Mouse (Mus musculus) olfactory bulb, adult 2 months (tissue): Measurements from ENCODE around the gene Ehd4. TPM values are rescaled to one million over a fixed set of nuclear protein-coding genes. Genes with fewer than 3 reads are reported as not detected.

Experiments
- H3K27ac ChIP-seq: fragments of 200-500 bp; 2 replicates; pipeline ENCODE4 v1.5.1; 2012; ENCODE audit warnings: low read depth, low read length; ENCODE audit not compliant: insufficient read depth
- H3K4me1 ChIP-seq: fragments of 200-500 bp; 2 replicates; pipeline ENCODE4 v1.6.1; 2012; ENCODE audit warnings: low read length; ENCODE audit not compliant: control insufficient read depth, insufficient read depth
- H3K4me3 ChIP-seq: fragments of 200-500 bp; 2 replicates; pipeline ENCODE4 v1.5.1; 2012; ENCODE audit warnings: mild to moderate bottlenecking, low read depth, low read length, moderate library complexity; ENCODE audit not compliant: insufficient read depth
- CTCF ChIP-seq: fragments of 200-500 bp; IDR thresholded peaks from 2 replicates; pipeline ENCODE4 v1.5.1; 2012; ENCODE audit warnings: low read depth, mild to moderate bottlenecking, low read length, moderate library complexity; ENCODE audit not compliant: insufficient read depth
- POLR2A ChIP-seq: fragments of 200-500 bp; IDR thresholded peaks from 2 replicates; pipeline ENCODE4 v1.6.1; 2012; ENCODE audit warnings: mild to moderate bottlenecking, low read depth, low read length, moderate library complexity; ENCODE audit not compliant: insufficient read depth
- WGBS: fragments of 180-500 bp; shearing (Covaris S2); methylation state at CpG from one replicate; pipeline ENCODE4 v1.1.7; 2018; 5-methylcytosine and 5-hydroxymethylcytosine counted together
- polyA plus RNA-seq: library from polyadenylated mRNA; stranded (reverse); fragments of >200 nt; gene quantifications from 2 replicates; pipeline ENCODE4 v1.2.4, GENCODE M21; 2012; ENCODE audit warnings: low replicate concordance; ENCODE audit not compliant: missing spikeins, insufficient read depth, insufficient read length

Ehd4 gene
- polyA plus RNA-seq, 1 experiment, result not detected

DNA sequence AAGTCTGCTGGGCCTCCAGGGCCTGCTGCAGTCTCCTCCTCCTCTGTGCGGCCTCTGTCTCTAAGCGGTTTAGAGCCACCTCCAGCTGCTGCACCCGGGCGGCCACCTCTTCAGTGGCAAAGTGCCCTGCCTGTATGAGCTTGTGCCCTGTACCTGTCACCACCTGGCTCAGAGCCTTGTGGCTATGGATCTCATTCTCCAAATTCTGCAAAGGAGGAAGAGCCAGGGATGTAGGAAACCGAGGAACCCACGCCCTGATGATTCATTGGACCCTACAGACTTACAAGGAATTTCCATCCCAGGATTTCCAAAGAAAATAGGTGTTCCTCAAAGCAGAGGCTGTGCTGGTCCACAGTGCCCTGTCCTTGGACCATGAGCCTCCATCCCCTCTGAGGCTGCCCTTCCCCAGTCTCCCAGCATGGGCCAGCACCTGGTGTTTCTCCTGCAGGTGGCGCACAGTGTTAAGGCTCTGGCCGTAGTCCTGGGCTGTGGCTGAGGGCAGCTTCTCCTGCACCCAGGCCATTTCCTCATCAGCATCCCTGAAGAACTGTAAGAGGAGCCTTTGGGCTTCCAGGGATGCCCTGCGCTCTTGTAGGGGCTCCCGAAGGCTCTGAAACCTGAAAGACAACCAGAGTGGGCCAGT lies 104.7 kb downstream of the Ehd4 start:
- TF ChIP-seq POLR2A (no peak), CTCF (no peak)
- 74% methylated on average over 10 of the region's 10 CpGs for WGBS
- Histone ChIP-seq H3K4me3 (no peak overlapping the region), H3K4me1 (peaks cover 14% of the 10 kb centered on the region), H3K27ac (no peak overlapping the region)

DNA sequence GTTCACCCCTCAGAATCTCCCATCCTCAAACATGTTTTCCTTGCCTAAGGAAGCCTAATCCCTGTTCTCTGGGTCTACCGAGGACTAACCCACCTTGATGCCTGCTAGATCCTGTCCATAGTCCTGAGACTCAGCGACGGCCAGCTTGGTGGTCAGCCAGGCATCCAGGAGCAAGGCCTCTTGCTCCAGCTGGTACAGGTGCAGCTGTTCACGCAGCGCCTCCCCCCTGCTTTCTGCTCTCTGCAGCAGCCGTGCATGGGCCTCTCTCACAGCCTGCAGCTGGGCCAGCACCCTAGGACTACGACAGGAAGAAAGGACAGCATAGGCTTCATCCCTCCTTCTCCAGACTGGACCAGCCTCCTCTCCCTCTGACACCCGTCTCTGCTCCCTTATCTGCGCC lies 106.2 kb downstream of the Ehd4 start:
- Histone ChIP-seq H3K4me3 (no peak overlapping the region), H3K27ac (no peak overlapping the region), H3K4me1 (peaks cover 25% of the 10 kb centered on the region)
- TF ChIP-seq CTCF (no peak), POLR2A (no peak)
- WGBS, result 86% methylated on average over 9 of the region's 9 CpGs

DNA sequence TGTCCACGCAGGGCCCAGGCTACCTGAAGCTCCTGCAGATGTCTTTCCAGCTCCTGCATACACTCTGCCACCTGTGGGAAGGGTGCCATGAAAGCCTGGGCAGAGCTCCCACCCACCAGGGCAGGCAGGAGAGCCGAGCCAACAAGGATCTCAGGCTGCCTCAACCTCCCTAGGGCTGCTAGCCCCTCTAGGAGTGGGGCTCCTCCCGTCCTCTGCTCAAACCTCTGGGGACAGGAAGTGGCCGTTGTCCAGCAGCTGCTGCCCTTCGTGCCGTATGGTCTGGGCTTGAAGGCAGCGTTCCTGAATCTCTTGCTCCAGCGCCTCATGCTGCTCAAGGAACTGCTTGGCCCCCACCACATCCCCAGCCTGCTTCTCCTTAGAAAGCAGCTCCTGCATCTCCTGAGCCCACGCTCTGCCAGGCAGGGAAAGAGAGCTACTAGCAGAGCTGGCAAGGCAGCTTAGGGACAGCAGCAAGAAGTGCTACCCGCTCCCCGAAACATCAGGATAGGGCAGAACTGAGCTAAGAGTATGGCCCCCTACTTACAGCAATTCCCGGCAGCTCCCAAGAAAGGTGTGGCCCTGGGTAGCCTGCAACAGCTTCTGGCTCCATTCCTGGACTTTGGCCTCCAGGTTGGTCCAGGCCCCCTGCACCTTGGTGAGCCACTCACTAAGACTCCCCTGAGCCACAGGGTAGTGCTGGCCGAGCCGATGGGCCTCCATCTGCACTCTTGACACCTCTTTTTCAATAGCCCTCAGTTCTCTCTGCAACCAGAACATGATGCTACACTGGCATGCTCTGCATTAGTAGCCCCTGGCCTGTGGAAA lies 107.7 kb downstream of the Ehd4 start:
- no peak for TF ChIP-seq POLR2A
- no peak for TF ChIP-seq CTCF
- Histone ChIP-seq H3K4me1 (peaks cover 25% of the 10 kb centered on the region), H3K27ac (no peak overlapping the region), H3K4me3 (no peak overlapping the region)
- 64% methylated on average over 14 of the region's 14 CpGs for WGBS

DNA sequence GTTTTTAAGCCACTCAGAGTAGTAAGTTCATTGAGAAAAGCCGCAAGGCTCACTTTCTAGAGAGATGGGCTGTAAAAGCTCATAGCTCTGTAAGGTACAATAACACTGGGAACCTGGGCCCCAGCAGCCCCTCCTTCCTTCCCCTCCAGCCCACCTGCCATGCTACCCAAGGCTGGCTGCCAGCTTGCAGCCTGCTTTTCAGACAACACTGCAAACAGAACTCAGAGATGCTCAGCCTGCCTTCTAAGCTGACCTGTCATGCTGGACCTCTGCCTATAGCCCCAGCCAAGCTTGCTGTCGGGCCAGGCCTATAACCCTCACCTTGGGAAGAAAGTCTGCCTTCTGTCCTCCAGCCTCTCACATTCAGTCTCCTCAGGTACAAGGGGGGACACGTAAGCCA lies 109.7 kb downstream of the Ehd4 start:
- Histone ChIP-seq H3K4me3 (no peak overlapping the region), H3K4me1 (peaks cover 25% of the 10 kb centered on the region), H3K27ac (no peak overlapping the region)
- TF ChIP-seq CTCF (no peak), POLR2A (no peak)
- WGBS, result 87% methylated on average over 3 of the region's 3 CpGs

DNA sequence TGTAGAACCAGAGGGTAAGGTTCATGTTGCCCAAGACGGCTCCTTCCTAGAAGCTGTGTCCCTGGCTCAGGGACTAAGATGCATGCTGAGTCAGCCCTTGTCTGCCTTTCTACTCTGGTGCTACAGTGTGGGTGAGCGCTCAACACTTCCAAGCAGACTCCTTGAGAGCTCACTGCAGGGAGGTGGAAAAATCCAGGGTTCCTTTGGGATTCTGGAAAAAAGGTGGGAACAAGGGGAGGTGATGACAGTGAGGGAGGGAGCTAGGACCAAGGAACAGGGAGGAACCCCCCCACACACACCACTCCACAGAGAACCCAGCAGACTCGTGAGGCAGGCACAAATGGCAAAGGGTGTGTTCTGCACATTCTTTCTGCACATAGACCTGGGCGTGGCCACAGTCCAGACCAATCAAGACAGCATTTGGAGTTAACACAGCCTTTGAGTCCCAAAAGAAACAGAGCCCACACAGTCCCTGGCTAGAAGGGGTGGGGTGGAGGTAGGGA lies 110.3 kb downstream of the Ehd4 start:
- Histone ChIP-seq H3K4me1 (peaks cover 25% of the 10 kb centered on the region), H3K27ac (no peak overlapping the region), H3K4me3 (no peak overlapping the region)
- 45% methylated on average over 4 of the region's 4 CpGs for WGBS
- TF ChIP-seq POLR2A, result no peak
- no peak for TF ChIP-seq CTCF

DNA sequence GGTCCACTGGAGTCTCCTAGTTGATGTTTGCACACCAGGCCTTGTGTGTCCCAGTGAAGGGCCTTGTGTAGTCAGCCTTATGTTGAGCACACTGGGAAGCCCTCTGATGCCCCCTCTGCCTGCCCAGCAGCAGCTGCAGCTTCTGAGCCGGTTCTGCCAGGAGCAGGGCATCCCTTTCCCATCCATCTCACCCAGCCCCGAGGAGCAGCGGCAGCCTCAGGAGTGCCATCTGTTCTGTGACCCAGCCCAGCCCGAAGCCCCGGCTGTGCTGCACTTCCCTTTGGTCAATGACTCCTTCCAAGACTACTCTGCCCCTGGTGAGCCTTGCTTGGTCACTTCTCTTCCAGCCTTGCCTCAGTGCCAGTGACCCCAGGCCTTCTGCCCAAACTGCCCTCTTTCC lies 113.4 kb downstream of the Ehd4 start:
- H3K4me1 ChIP-seq, result peaks cover 15% of the 10 kb centered on the region
- no peak for TF ChIP-seq POLR2A
- TF ChIP-seq CTCF, result no peak
- WGBS, result 81% methylated on average over 5 of the region's 5 CpGs
- no peak overlapping the region for H3K27ac ChIP-seq
- no peak overlapping the region for H3K4me3 ChIP-seq

Other genes starting within 250 kb of the Ehd4 start
- not detected in 2 replicates for gene Mapkbp1, start 181.9 kb downstream of the Ehd4 start, polyA plus RNA-seq
- gene Jmjd7, start 127.1 kb downstream of the Ehd4 start, polyA plus RNA-seq, result not detected in 2 replicates
- gene Gm28042, start 127.1 kb downstream of the Ehd4 start, polyA plus RNA-seq, result not detected in 2 replicates
- not detected in 2 replicates for gene Pla2g4b, start 121.2 kb downstream of the Ehd4 start, polyA plus RNA-seq
- gene Pla2g4e, start 90.7 kb upstream of the Ehd4 start, polyA plus RNA-seq, result not detected in 2 replicates
- not detected in 2 replicates for gene Pla2g4d, start 134.6 kb upstream of the Ehd4 start, polyA plus RNA-seq
- not detected in 2 replicates for gene Pla2g4f, start 159.6 kb upstream of the Ehd4 start, polyA plus RNA-seq
- 75.0 TPM in 1 of 2 replicates, not detected in the other for gene Vps39, start 198.5 kb upstream of the Ehd4 start, polyA plus RNA-seq
- gene Ganc, start 249.3 kb upstream of the Ehd4 start, polyA plus RNA-seq, result 580 TPM in 1 of 2 replicates, not detected in the other
- gene Tmem87a, start 249.5 kb upstream of the Ehd4 start, polyA plus RNA-seq, result not detected in 2 replicates